Mouse (Mus musculus) brain, embryonic 18.5 days (tissue): Measurements from ENCODE around the gene Rpp38.
A peak's percentile ranks its signal among the peaks of the same experiment; 100 is the strongest.

Experiments used
- DNase-seq: peaks from one replicate; pipeline ENCODE4 v3.0.0-alpha.2; 2012; ENCODE audit warnings: low read depth, low spot score

Rpp38 gene

GRCm38 (mm10) chr2:3332484-3333242, at the start of gene Rpp38:
Gene Rpp38, minus strand, starts transcription at chr2:3332643.
- peak; percentile 97 for DNase-seq

- no peak for DNase-seq
These were observed 32.7 kb upstream of the Rpp38 start for GRCm38 (mm10) chr2:3365127-3365526.

GRCm38 (mm10) chr2:3361067-3361466, 28.6 kb upstream of the Rpp38 start:
- no peak for DNase-seq

- no peak for DNase-seq
These were observed 25.4 kb upstream of the Rpp38 start for GRCm38 (mm10) chr2:3357887-3358286.

GRCm38 (mm10) chr2:3356311-3356710, 23.9 kb upstream of the Rpp38 start:
- DNase-seq = no peak

DNA sequence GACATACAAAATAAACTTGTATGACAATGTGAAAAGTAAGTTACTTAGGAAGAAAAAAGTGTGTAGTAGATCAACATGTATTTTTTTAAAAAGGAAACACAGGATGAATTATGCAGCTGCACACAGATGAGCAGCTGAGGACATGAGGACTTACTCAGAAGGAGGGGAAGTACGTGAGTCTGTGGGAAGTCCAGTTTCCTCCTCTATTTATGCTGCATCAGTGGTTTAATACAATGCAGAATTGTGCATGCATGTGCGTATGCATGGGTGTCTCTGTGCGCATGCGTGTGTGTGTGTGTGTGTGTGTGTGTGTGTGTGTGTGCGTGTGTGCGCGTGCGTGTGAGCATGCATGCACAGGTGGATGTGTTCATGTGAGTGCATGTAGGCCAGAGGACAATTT, 23.4 kb upstream of the Rpp38 start:
- DNase-seq = no peak

- no peak for DNase-seq
These were observed 20.7 kb upstream of the Rpp38 start for GRCm38 (mm10) chr2:3353160-3353559.

DNA sequence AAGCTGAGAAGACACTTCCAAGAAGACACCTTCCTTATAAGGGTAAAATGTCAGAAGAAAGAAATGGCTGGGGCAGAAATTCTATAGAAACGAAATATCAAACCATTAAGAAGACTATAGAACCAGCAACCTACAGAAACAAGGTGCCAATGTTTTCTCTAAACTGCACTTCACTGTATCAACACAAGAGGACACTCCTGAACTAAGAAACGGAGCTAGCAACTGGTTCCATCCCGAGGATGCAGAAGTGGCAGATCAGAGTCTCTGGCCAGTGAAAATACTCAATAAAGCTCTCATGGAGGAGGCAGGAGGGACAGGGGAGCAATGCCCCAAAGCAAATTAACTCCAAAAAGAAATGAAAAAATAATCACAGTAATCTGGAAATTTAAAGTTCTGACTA, 16.5 kb upstream of the Rpp38 start:
- DNase-seq = no peak

GRCm38 (mm10) chr2:3348422-3348821, 16.0 kb upstream of the Rpp38 start:
- DNase-seq = no peak

GRCm38 (mm10) chr2:3335611-3336301, 3.3 kb upstream of the Rpp38 start, which contains the start of gene Acbd7:
Gene Acbd7, plus strand, starts transcription at chr2:3336168.
- DNase-seq = no peak

DNA sequence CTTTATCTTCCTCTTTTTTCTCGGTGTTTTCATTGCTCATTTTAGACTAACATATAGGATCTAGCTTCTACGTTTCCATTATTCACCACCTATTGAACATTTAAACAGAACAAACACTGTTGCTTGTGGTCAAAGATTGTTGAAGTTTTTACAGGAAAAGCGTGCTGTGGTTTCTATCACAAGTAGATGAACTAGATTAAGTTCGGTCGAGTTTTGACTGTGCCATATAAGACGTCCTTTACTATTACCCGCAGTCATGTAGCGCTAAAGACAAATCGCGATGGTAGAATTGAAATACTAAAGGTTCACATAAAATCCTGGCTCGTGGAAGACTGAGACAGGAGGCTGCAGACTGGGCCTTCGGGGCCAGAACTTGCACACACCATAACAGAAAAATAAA, 1.3 kb upstream of the Rpp38 start:
- no peak for DNase-seq

DNA sequence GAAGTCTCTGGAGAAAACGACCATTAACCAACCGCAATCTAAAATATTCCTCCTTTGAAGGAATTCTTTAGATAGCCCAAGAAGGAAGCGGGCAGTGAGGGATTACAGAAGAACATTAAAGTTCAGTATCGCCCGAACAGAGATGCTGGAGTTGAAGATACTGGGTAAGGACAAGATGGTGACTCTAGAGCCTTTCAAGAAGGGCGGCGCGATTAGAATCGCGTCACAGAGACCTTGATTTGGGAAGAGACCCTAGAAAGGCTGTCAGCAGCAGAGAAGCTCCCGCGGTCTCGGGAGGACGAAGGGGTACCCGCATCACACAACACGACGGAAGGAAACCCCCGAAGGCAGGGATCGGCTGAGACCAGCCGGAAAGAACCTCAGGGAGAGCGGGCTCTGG, 387 bp downstream of the Rpp38 start:
- DNase-seq = no peak

GRCm38 (mm10) chr2:3331071-3331703, 1.3 kb downstream of the Rpp38 start:
- DNase-seq = no peak

DNA sequence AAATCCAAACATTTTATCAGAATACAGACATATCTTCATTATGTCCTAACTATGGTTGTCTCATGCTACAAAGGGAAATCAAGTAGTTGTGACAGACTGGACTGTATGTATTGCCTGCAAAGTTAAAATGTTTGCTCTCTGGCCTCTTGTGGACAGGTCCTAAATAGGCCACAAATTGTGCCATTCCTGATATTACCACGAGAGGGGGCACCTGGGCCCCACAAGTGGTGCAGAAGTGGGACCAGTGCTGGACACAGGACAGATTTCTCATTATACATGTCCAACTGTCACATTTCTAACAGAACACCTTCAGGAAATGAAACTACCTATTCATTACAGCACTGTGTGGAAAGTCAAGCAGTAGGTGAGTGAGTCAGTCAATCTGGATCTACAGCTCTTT, 5.1 kb downstream of the Rpp38 start:
- DNase-seq = no peak

- DNase-seq = no peak
These were observed 5.9 kb downstream of the Rpp38 start for GRCm38 (mm10) chr2:3326547-3326946.

DNA sequence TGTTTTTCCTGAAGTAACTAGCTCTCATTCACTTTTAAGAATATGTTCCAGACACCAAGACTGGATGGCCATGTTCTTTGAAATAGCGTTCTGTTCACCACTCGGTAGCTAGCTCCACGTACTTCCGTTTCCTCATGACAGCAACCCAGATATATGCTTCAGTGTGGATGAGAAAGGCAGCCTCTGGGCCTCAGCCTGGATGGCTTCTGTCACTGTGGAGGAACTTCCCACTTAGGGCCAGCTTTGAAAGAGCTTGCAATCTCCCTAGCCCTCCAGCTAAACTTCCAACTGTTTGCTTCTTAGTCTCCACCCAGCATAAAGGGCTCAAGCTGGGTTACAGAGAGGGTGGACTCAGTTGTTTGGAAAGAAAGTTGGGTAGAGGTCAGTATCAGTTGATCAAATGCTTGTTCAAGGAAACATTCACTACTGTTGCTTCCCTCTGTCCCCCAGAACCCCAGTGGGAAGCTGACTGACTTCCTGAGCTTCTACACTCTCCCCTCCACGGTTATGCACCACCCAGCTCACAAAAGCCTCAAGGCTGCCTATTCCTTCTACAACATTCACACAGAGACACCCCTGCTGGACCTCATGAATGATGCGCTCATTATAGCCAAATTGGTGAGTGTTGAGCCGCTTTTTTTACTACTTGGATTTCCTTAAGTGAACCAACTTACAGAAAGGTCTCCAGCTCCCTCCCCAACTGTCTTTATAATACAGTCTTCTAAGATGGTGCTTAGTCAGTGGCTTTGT, 7.9 kb downstream of the Rpp38 start:
- no peak for DNase-seq

DNA sequence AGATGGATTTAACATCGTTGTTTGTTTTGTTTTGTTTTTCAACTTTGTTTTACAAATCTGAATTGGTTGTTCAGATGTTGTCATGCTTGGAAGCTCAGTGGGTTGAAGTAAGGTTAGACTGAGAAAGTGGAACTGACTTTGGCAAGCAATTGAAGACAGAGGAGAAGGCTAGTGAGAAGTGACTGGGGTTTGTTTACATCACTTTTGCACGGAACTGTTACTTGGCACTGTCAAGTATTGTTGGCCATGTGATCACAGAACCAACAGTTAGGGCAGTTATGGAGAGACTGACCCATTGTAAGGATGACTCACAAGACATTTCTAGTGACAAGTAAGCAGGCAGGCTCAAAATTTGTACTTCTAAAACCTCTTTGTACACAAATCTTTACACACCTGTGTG, 9.3 kb downstream of the Rpp38 start:
- DNase-seq = no peak

GRCm38 (mm10) chr2:3305426-3306025, 26.9 kb downstream of the Rpp38 start:
- no peak for DNase-seq

- DNase-seq = no peak
These were observed 36.6 kb downstream of the Rpp38 start for GRCm38 (mm10) chr2:3295826-3296225.

- DNase-seq = no peak
These were observed 40.3 kb downstream of the Rpp38 start for GRCm38 (mm10) chr2:3292170-3292569.

- no peak for DNase-seq
These were observed 42.9 kb downstream of the Rpp38 start for GRCm38 (mm10) chr2:3289581-3289980.

GRCm38 (mm10) chr2:3286243-3286642, 46.2 kb downstream of the Rpp38 start:
- DNase-seq = no peak
